Mouse (Mus musculus) CH12.LX (cell line): ENCODE data around the gene Abhd11. TPM values are rescaled to one million over a fixed set of nuclear protein-coding genes. Genes with fewer than 3 reads are reported as not detected.
A peak's percentile ranks its signal among the peaks of the same experiment; 100 is the strongest.

Experiments
- DNase-seq: peaks from one replicate; pipeline ENCODE4 v3.0.0-alpha.2; 2013; ENCODE audit errors: extremely low read depth
- H3K27ac ChIP-seq: 2 replicates; pipeline ENCODE4 v1.5.1; 2012; ENCODE audit warnings: low read depth, mild to moderate bottlenecking, control low read depth, moderate library complexity; ENCODE audit not compliant: insufficient read depth
- H3K27me3 ChIP-seq: replicated peaks from 2 replicates; pipeline ENCODE3; 2012; ENCODE audit warnings: inconsistent platforms
- H3K36me3 ChIP-seq, 2 experiments: replicated peaks in 1 of 2; 2 replicates each; pipeline versions ENCODE3 to v1.6.1; 2012; ENCODE audit warnings: inconsistent platforms in 1 of 2, low read length in 1 of 2, mild to moderate bottlenecking in 1 of 2, mixed read lengths in 1 of 2, moderate library complexity in 1 of 2; ENCODE audit not compliant: control insufficient read depth in 1 of 2, insufficient read depth in 1 of 2
- H3K4me1 ChIP-seq, 2 experiments: 2 replicates each; pipeline ENCODE4 v1.6.1; 2012; ENCODE audit warnings: inconsistent platforms in 1 of 2, moderate library complexity in 1 of 2; ENCODE audit not compliant: insufficient read depth in 2 of 2, control insufficient read depth in 1 of 2
- H3K4me2 ChIP-seq: 2 replicates; pipeline ENCODE4 v1.6.1; 2012; ENCODE audit warnings: low read depth, mild to moderate bottlenecking, control low read depth; ENCODE audit not compliant: poor library complexity, insufficient read depth, severe bottlenecking
- H3K4me3 ChIP-seq, 3 experiments: fragments of 150-350 bp in 1 of 3; sonication (generic) in 1 of 3; replicated peaks in 1 of 3; 2 replicates each; pipeline versions ENCODE3 to v1.5.1; 2011 to 2012; ENCODE audit warnings: low read depth in 2 of 3, low read length in 2 of 3, mild to moderate bottlenecking in 2 of 3, moderate library complexity in 2 of 3, control low read depth in 1 of 3, improper control_type of control experiment in 1 of 3, inconsistent platforms in 1 of 3, mixed read lengths in 1 of 3; ENCODE audit not compliant: poor library complexity in 1 of 3
- H3K79me2 ChIP-seq: replicated peaks from 2 replicates; pipeline ENCODE4 v1.6.1; 2012; ENCODE audit warnings: mild to moderate bottlenecking, moderate library complexity; ENCODE audit not compliant: control insufficient read depth, poor library complexity, insufficient read depth, severe bottlenecking; ENCODE audit errors: extremely low read depth
- H3K9ac ChIP-seq: 2 replicates; pipeline ENCODE4 v1.6.1; 2012; ENCODE audit warnings: low read depth, mild to moderate bottlenecking, control low read depth, moderate library complexity; ENCODE audit not compliant: insufficient read depth
- H3K9me3 ChIP-seq: replicated peaks from 2 replicates; pipeline ENCODE3; 2012; ENCODE audit warnings: low read length, inconsistent platforms, mixed read lengths
- BHLHE40 ChIP-seq: IDR thresholded peaks from 2 replicates; pipeline ENCODE4 v1.6.1; 2011; ENCODE audit warnings: mild to moderate bottlenecking, low read depth, low read length, improper control_type of control experiment
- CHD1 ChIP-seq: IDR thresholded peaks from 2 replicates; pipeline ENCODE4 v1.6.1; 2012; ENCODE audit warnings: low read depth, low read length, improper control_type of control experiment, inconsistent platforms
- CHD2 ChIP-seq: IDR thresholded peaks from 2 replicates; pipeline ENCODE4 v1.6.1; 2011; ENCODE audit warnings: low read length, improper control_type of control experiment
- CTCF ChIP-seq, 2 experiments: IDR thresholded peaks in 1 of 2; conservative IDR thresholded peaks in 1 of 2; 2 replicates each; pipeline ENCODE4 v1.5.1; 2011 to 2012; ENCODE audit warnings: low read depth in 2 of 2, low read length in 2 of 2, improper control_type of control experiment in 1 of 2, inconsistent platforms in 1 of 2, mild to moderate bottlenecking in 1 of 2, moderate library complexity in 1 of 2
- ELF1 ChIP-seq: IDR thresholded peaks from 2 replicates; pipeline ENCODE4 v1.6.1; 2014; ENCODE audit warnings: low read depth, mild to moderate bottlenecking, inconsistent platforms, low read length, improper control_type of control experiment
- ETS1 ChIP-seq: conservative IDR thresholded peaks from 2 replicates; pipeline ENCODE4 v1.6.1; 2012; ENCODE audit warnings: low read depth, mild to moderate bottlenecking, inconsistent platforms, low read length, improper control_type of control experiment, moderate library complexity
- GABPA ChIP-seq: IDR thresholded peaks from 2 replicates; pipeline ENCODE4 v1.6.1; 2012; ENCODE audit warnings: low read depth, low read length, improper control_type of control experiment, inconsistent platforms; ENCODE audit not compliant: insufficient replicate concordance
- HCFC1 ChIP-seq: IDR thresholded peaks from 2 replicates; pipeline ENCODE4 v1.6.1; 2012; ENCODE audit warnings: low read depth, mild to moderate bottlenecking, inconsistent platforms, low read length, improper control_type of control experiment
- IRF4 ChIP-seq: IDR thresholded peaks from 2 replicates; pipeline ENCODE4 v1.6.1; 2014; ENCODE audit warnings: low read depth, mild to moderate bottlenecking, inconsistent platforms, low read length, improper control_type of control experiment
- JUND ChIP-seq: conservative IDR thresholded peaks from 2 replicates; pipeline ENCODE4 v1.6.1; 2011; ENCODE audit warnings: low read depth, low read length, improper control_type of control experiment
- MAFK ChIP-seq: IDR thresholded peaks from 2 replicates; pipeline ENCODE4 v1.6.1; 2011; ENCODE audit warnings: low read length, improper control_type of control experiment; ENCODE audit not compliant: insufficient replicate concordance
- MAX ChIP-seq: IDR thresholded peaks from 2 replicates; pipeline ENCODE4 v1.6.1; 2011; ENCODE audit warnings: low read length, improper control_type of control experiment
- MAZ ChIP-seq: IDR thresholded peaks from 2 replicates; pipeline ENCODE4 v1.6.1; 2012; ENCODE audit warnings: low read depth, mild to moderate bottlenecking, inconsistent platforms, low read length, improper control_type of control experiment, moderate library complexity
- MEF2A ChIP-seq: IDR thresholded peaks from 2 replicates; pipeline ENCODE4 v1.6.1; 2014; ENCODE audit warnings: low read depth, mild to moderate bottlenecking, inconsistent platforms, low read length, improper control_type of control experiment, borderline replicate concordance
- MXI1 ChIP-seq: IDR thresholded peaks from 2 replicates; pipeline ENCODE4 v1.6.1; 2011; ENCODE audit warnings: mild to moderate bottlenecking, low read depth, low read length, improper control_type of control experiment
- MYC ChIP-seq: IDR thresholded peaks from 2 replicates; pipeline ENCODE4 v1.6.1; 2011; ENCODE audit warnings: low read depth, mild to moderate bottlenecking, improper control_type of control experiment, low read length
- NELFE ChIP-seq: IDR thresholded peaks from 2 replicates; pipeline ENCODE4 v1.6.1; 2011; ENCODE audit warnings: low read depth, low read length, improper control_type of control experiment
- NRF1 ChIP-seq: IDR thresholded peaks from 2 replicates; pipeline ENCODE4 v1.6.1; 2014; ENCODE audit warnings: low read depth, mild to moderate bottlenecking, inconsistent platforms, low read length, improper control_type of control experiment, moderate library complexity
- POLR2A ChIP-seq: IDR thresholded peaks from 2 replicates; pipeline ENCODE4 v1.6.1; 2011; ENCODE audit warnings: low read depth, mild to moderate bottlenecking, improper control_type of control experiment, low read length
- POLR2AphosphoS2 ChIP-seq: IDR thresholded peaks from 2 replicates; pipeline ENCODE4 v1.6.1; 2011; ENCODE audit warnings: low read depth, low read length, improper control_type of control experiment
- RCOR1 ChIP-seq: conservative IDR thresholded peaks from 2 replicates; pipeline ENCODE4 v1.6.1; 2012; ENCODE audit warnings: low read depth, mild to moderate bottlenecking, inconsistent platforms, low read length, improper control_type of control experiment
- SIN3A ChIP-seq: IDR thresholded peaks from 2 replicates; pipeline ENCODE4 v1.6.1; 2012; ENCODE audit warnings: low read length, improper control_type of control experiment, inconsistent platforms
- TBP ChIP-seq: conservative IDR thresholded peaks from 2 replicates; pipeline ENCODE4 v1.6.1; 2011; ENCODE audit warnings: low read depth, low read length, improper control_type of control experiment
- TCF12 ChIP-seq: IDR thresholded peaks from 2 replicates; pipeline ENCODE4 v1.6.1; 2014; ENCODE audit warnings: low read depth, mild to moderate bottlenecking, inconsistent platforms, low read length, improper control_type of control experiment
- USF1 ChIP-seq: IDR thresholded peaks from 2 replicates; pipeline ENCODE4 v1.6.1; 2014; ENCODE audit warnings: low read depth, mild to moderate bottlenecking, inconsistent platforms, low read length, improper control_type of control experiment
- USF2 ChIP-seq: conservative IDR thresholded peaks from 2 replicates; pipeline ENCODE4 v1.6.1; 2011; ENCODE audit warnings: low read depth, low read length, improper control_type of control experiment
- ZC3H11A ChIP-seq: IDR thresholded peaks from 2 replicates; pipeline ENCODE4 v1.6.1; 2012; ENCODE audit warnings: low read depth, mild to moderate bottlenecking, inconsistent platforms, low read length, improper control_type of control experiment
- ZKSCAN1 ChIP-seq: IDR thresholded peaks from 2 replicates; pipeline ENCODE4 v1.6.1; 2012; ENCODE audit warnings: low read depth, inconsistent platforms, low read length, improper control_type of control experiment, borderline replicate concordance
- dilution Hi-C: fragments of 300-500 bp; cut with MboI; formaldehyde crosslinking; loops from 2 replicates; pipeline ENCODE4 v1.14.3; 2020; ENCODE audit warnings: low sequenced_read_pairs; ENCODE audit not compliant: extremely low pct_unique_long_range_greater_than_20kb, extremely low pct_ligation_motif_present
- in situ Hi-C: fragments of 300-500 bp; cut with MboI; formaldehyde crosslinking; loops from 3 replicates; pipeline ENCODE4 v1.14.3; 2019; ENCODE audit warnings: low sequenced_read_pairs, low pct_ligation_motif_present, low pct_unique_long_range_greater_than_20kb, mixed read lengths
- polyA plus RNA-seq: library from polyadenylated mRNA; unstranded; fragments of >175 nt; gene quantifications from 2 replicates; pipeline ENCODE4 v1.2.1, GENCODE M21; 2012; ENCODE audit warnings: low read depth; ENCODE audit not compliant: insufficient read length
- total RNA-seq, 2 experiments: library from RNA; depleted of rRNA; stranded (reverse); fragments of 300-350 nt in 1 of 2; fragments of >200 nt in 1 of 2; gene quantifications; 2 replicates each; pipeline ENCODE4 v1.2.3; 2012 to 2014

Abhd11 gene
- total and polyA plus RNA-seq, 3 experiments, result 32.1 to 36.6 (median 36.0) TPM

GRCm38 (mm10) chr5:134989166-134989565 lies 19.8 kb upstream of the Abhd11 start (continued):
- TF ChIP-seq GABPA (no peak), CHD2 (no peak), POLR2AphosphoS2 (no peak), NRF1 (no peak), USF2 (no peak), RCOR1 (no peak), MXI1 (no peak), USF1 (no peak), ZKSCAN1 (no peak), BHLHE40 (0 out of 2 replicates have a peak, but pooled peaks have one; percentile 22), ZC3H11A (no peak), MYC (no peak), CHD1 (no peak), MAZ (no peak), TBP (no peak), NELFE (no peak), CTCF (conservative IDR thresholded peaks at IDR 0.05 in 1 of 2, IDR thresholded peaks at IDR 0.05 in 1 of 2; ENCODE audit: low read depth in 2 of 2, low read length in 2 of 2) (no peak), HCFC1 (no peak)

GRCm38 (mm10) chr5:134989741-134990140 lies 19.2 kb upstream of the Abhd11 start:
- peaks cover 9% of the 10 kb centered on the region for H3K9me3 ChIP-seq
- no peak overlapping the region for H3K9ac ChIP-seq
- in situ Hi-C loops, result no loop called here
- H3K4me3 ChIP-seq, result no peak overlapping the region
- dilution Hi-C loops, result no loop called here
- DNase-seq, result no peak
- no peaks in the 10 kb centered on the region for H3K79me2 ChIP-seq
- peak overlapping the region; percentile 24; the same call in 1 of the 2 replicates for H3K4me2 ChIP-seq
- no peak for TF ChIP-seq ZKSCAN1
- no peak for TF ChIP-seq MAZ
- TF ChIP-seq BHLHE40, result no peak
- no peak for TF ChIP-seq POLR2A
- TF ChIP-seq USF1, result no peak
- no peak for TF ChIP-seq ELF1
- no peak for TF ChIP-seq SIN3A
- no peak for TF ChIP-seq TCF12
- no peak for TF ChIP-seq IRF4
- no peak for TF ChIP-seq USF2
- TF ChIP-seq JUND, result no peak
- no peak for TF ChIP-seq MAFK
- TF ChIP-seq MAX, result no peak
- no peak for TF ChIP-seq MEF2A
- TF ChIP-seq CHD2, result no peak
- no peak for TF ChIP-seq ZC3H11A
- TF ChIP-seq CTCF (conservative IDR thresholded peaks at IDR 0.05 in 1 of 2, IDR thresholded peaks at IDR 0.05 in 1 of 2; ENCODE audit: low read depth in 2 of 2, low read length in 2 of 2), result no peak
- TF ChIP-seq ETS1, result no peak
- no peak for TF ChIP-seq POLR2AphosphoS2
- TF ChIP-seq CHD1, result no peak
- 0 out of 4 replicates have a peak, but pooled peaks cover 0 to 3% of the 10 kb centered on the region in 2 experiments for H3K4me1 ChIP-seq
- peaks cover 59% of the 10 kb centered on the region for H3K27me3 ChIP-seq
- no peaks in the 10 kb centered on the region for H3K36me3 ChIP-seq
- no peak overlapping the region for H3K27ac ChIP-seq
